Mouse (Mus musculus) midbrain, embryonic 13.5 days (tissue): Measurements from ENCODE around the gene Hnrnpul1. TPM values are rescaled to one million over a fixed set of nuclear protein-coding genes. Genes with fewer than 3 reads are reported as not detected.
"Not testable (repeated sequence)": the region's sequence is repeated elsewhere in the genome, so short reads cannot be mapped to it uniquely, and the experiment has no call there.

Experiments used
- ATAC-seq: fragments of 200-750 bp; cut with Nextera tagmentation; 2 replicates; pipeline ENCODE4 v1.8.0; 2017; ENCODE audit warnings: mild to moderate bottlenecking, moderate TSS enrichment, moderate library complexity
- H3K27ac ChIP-seq: fragments of 300-500 bp; sonication (generic); 2 replicates; pipeline ENCODE4 v1.5.1; 2015; ENCODE audit warnings: inconsistent platforms, mild to moderate bottlenecking, moderate library complexity
- H3K27me3 ChIP-seq: fragments of 300-500 bp; sonication (generic); 2 replicates; pipeline ENCODE4 v1.6.1; 2015; ENCODE audit warnings: mild to moderate bottlenecking, inconsistent platforms
- H3K36me3 ChIP-seq: fragments of 300-500 bp; sonication (generic); 2 replicates; pipeline ENCODE4 v1.6.1; 2015; ENCODE audit warnings: mild to moderate bottlenecking, inconsistent platforms
- H3K4me1 ChIP-seq: fragments of 300-500 bp; sonication (generic); replicated peaks from 2 replicates; pipeline ENCODE4 v1.6.1; 2015; ENCODE audit warnings: inconsistent platforms
- H3K4me2 ChIP-seq: fragments of 300-500 bp; sonication (generic); replicated peaks from 2 replicates; pipeline ENCODE4 v1.6.1; 2015; ENCODE audit warnings: moderate library complexity, mild to moderate bottlenecking, inconsistent platforms
- H3K4me3 ChIP-seq: fragments of 300-500 bp; sonication (generic); replicated peaks from 2 replicates; pipeline ENCODE4 v1.5.1; 2015; ENCODE audit warnings: mild to moderate bottlenecking, inconsistent platforms
- H3K9ac ChIP-seq: fragments of 300-500 bp; sonication (generic); replicated peaks from 2 replicates; pipeline ENCODE4 v1.6.1; 2015; ENCODE audit warnings: mild to moderate bottlenecking, inconsistent platforms
- H3K9me3 ChIP-seq: fragments of 300-500 bp; sonication (generic); 2 replicates; pipeline ENCODE4 v1.6.1; 2016; ENCODE audit warnings: mild to moderate bottlenecking, inconsistent platforms
- WGBS: fragments of 180-500 bp; shearing (Covaris S2); methylation state at CpG from one replicate; pipeline ENCODE4 v1.1.7; 2015; 5-methylcytosine and 5-hydroxymethylcytosine counted together
- polyA plus RNA-seq: library from polyadenylated mRNA; unstranded; fragments of >200 nt; fragmentation: Nextera tagmentation; extraction: Ambion mirVana; gene quantifications from 2 replicates; pipeline ENCODE4 v1.2.1, GENCODE M21; 2015

Gene Hnrnpul1
- polyA plus RNA-seq, 1 experiment from 2014 or later = 56.2 TPM

DNA sequence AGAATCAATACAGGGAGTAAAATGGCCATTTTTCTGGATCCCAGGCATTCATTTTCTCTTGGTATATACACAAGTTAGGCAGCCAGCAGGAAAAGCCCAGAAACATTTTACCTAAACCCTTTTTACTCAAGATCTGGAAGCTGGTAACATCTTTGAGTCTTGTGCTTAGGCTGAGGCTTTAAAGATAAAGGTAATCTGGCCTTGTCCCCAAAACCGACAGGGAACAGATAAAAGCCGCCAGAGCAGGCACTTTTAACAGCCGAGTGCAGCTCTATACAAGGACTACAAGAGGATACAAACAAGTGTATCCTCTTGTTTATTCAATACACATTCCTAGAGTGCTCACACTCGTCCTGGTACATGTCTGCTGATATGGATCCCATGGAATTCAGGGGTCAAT, 19.6 kb downstream of the Hnrnpul1 start:
- no peak for ATAC-seq
- Histone ChIP-seq H3K9me3 (no peaks in the 10 kb centered on the region), H3K4me3 (no peak overlapping the region), H3K4me1 (no peaks in the 10 kb centered on the region), H3K27me3 (no peaks in the 10 kb centered on the region), H3K4me2 (no peak overlapping the region), H3K9ac (no peak overlapping the region; the same call in 1 of the 2 replicates), H3K27ac (no peak overlapping the region), H3K36me3 (peaks cover 93% of the 10 kb centered on the region)
- 80% methylated on average over 4 of the region's 4 CpGs for WGBS

DNA sequence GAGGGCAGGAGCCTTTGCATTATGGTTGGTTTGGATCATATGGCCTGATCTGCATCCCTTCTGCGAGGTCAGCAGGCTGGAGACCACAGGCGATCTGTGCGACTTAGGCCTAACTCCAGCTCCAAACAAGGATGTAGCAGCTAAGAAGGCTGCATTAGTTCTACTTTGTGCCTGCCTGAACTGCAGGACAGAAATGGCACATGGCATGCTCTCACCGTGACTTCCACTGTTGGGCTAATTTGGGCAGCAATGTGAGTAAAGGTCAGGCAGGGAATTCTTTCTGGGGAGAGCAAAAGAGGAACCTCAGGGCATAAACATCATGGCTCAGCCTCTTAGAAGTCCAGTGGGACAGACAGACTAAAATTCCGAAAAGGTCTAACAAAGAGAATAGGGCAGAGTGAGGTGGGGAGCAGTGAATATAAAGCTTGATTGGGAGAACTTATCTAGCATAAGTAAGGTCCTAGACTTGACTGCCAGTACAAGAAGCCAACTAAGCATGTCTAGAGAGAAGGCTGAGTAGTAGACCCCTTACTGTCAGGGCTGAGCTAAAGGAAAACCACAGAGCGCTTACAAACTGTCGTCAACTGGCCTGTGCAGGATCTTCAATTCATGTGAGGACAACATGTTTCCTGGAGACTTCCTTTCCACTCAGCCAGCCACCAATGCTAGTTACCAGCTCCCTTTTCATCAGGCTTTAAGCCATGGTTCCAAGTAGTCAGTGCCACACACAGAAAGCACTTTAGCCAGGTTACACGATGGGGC, 23.1 kb downstream of the Hnrnpul1 start:
- Histone ChIP-seq H3K27me3 (no peaks in the 10 kb centered on the region), H3K27ac (no peak overlapping the region), H3K4me3 (no peak overlapping the region), H3K36me3 (peaks cover 92% of the 10 kb centered on the region), H3K9ac (no peak overlapping the region), H3K9me3 (no peaks in the 10 kb centered on the region), H3K4me2 (no peak overlapping the region), H3K4me1 (no peaks in the 10 kb centered on the region)
- ATAC-seq = no peak
- WGBS = 94% methylated on average over 8 of the region's 8 CpGs

DNA sequence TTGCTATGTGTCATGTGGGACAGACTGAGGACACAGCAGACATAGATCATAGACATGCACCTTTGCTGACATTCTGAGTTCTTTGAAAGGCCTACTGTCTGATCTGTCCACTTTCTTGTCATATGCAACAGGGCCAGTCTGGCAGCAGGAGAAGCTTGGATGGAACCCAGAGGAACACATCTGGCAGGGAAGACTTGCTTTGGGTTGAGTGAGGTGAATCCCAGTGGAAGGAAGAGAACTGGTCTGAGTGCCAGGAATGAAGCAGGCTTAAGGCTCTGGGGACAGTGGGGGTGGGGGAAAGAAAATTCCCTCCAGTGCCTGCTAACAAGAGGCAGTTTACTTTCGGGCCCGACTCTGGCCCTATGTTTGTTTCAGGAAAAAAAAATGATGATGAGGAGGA, 24.7 kb downstream of the Hnrnpul1 start:
- no peaks in the 10 kb centered on the region for H3K9me3 ChIP-seq
- no peak for ATAC-seq
- H3K4me3 ChIP-seq = no peak overlapping the region
- no peaks in the 10 kb centered on the region for H3K27me3 ChIP-seq
- H3K27ac ChIP-seq = no peak overlapping the region
- H3K4me2 ChIP-seq = no peak overlapping the region
- peaks cover 94% of the 10 kb centered on the region for H3K36me3 ChIP-seq
- H3K9ac ChIP-seq = no peak overlapping the region
- no peaks in the 10 kb centered on the region for H3K4me1 ChIP-seq
- WGBS = 100% methylated on average over 2 of the region's 2 CpGs

DNA sequence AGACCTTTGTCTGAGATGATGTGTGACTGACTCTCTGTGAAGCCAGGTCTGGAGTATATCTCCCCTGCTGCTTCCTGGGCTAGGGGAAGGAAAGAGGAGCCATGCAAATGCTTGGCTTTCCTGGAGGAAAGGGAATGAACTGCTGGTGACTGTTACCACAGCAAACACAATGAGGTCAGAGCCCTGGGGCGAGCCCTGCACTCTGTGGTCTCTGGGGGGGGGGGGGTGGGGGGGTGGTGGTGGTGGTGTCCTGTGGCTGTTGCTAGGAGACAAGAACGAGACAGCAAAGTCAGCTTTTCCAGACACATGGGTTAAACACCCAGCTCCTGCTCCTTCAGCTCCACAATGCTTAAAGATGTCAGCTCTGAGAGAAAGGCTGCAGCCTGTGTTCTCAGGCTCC, 25.2 kb downstream of the Hnrnpul1 start:
- Histone ChIP-seq H3K4me3 (no peak overlapping the region), H3K4me2 (no peak overlapping the region), H3K36me3 (peaks cover 94% of the 10 kb centered on the region), H3K9ac (no peak overlapping the region), H3K9me3 (no peaks in the 10 kb centered on the region), H3K27me3 (no peaks in the 10 kb centered on the region), H3K27ac (no peak overlapping the region), H3K4me1 (no peaks in the 10 kb centered on the region)
- no peak for ATAC-seq
- WGBS = 41% methylated on average over 2 of the region's 2 CpGs

DNA sequence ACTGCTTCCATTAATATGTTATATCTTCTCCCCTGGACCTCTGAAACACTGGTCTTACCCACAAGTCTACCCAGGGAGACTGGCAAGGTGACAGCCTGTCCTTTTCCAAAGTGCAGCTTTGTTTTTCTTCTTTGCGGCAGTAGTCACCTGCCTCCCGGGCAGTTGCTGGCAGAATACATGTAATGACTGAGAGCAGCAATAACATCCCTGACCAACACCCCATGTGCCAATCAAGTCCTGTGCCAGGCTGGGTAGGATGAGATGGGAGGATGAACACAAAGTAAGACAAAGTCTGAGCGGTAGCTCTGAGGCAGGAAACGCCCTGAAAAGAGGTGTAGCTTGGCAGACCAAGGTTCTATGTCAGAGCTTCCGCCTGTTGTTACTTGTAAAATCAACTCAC, 26.8 kb downstream of the Hnrnpul1 start:
- Histone ChIP-seq H3K4me3 (no peak overlapping the region), H3K9ac (no peak overlapping the region), H3K27ac (no peak overlapping the region), H3K9me3 (no peaks in the 10 kb centered on the region), H3K4me2 (no peak overlapping the region), H3K27me3 (no peaks in the 10 kb centered on the region), H3K4me1 (no peaks in the 10 kb centered on the region), H3K36me3 (peaks cover 95% of the 10 kb centered on the region)
- WGBS = 93% methylated on average over 5 of the region's 5 CpGs
- no peak for ATAC-seq

DNA sequence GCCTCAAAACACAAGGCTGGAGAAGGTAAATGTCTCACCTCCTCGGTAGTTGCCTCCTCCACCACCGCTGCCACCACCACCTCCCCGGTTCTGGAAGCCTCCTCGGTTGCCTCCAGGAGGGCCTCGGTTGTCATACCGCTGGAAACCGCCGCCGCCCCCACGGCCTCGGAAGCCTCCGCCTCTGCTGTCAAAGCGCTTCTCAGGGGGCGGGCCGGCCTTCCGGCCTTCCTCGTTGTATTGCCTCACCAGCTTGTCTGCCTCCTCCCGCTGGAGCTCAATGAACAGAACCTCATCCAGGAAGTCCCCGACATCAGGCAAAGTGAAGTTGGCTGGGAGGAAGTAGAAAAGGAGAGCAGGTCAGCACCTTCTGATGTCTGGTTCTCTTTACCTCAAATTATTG, 28.7 kb downstream of the Hnrnpul1 start:
- Histone ChIP-seq H3K4me1 (no peaks in the 10 kb centered on the region), H3K27me3 (no peaks in the 10 kb centered on the region), H3K9ac (no peak overlapping the region), H3K9me3 (no peaks in the 10 kb centered on the region), H3K27ac (no peak overlapping the region), H3K4me2 (no peak overlapping the region), H3K4me3 (no peak overlapping the region), H3K36me3 (peaks cover 94% of the 10 kb centered on the region)
- no peak for ATAC-seq
- 86% methylated on average over 19 of the region's 19 CpGs for WGBS

DNA sequence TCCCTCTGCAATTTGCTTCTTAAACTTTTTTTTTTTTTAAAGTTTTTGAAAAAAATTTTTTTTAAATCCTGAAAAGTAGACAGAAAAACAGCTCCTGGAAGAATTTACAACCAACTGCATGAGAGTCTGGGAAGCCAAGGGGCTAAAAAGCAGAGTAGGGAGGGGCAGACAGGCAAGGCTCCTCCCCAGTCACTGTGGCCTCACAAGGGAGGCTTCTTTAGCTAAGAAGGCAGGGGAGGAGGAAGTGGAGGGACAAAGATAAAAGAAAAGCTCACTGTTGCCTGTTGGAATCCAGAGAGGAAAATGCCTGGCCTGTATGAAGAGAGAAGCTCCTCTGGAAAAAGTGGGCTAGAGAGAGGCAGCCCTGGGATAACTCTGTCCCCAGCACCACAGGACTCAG, 32.8 kb downstream of the Hnrnpul1 start:
- H3K4me2 ChIP-seq, H3K27me3 ChIP-seq, H3K9ac ChIP-seq, H3K9me3 ChIP-seq, ATAC-seq, H3K27ac ChIP-seq, H3K4me3 ChIP-seq: not testable (repeated sequence)
- peaks cover 22% of the 10 kb centered on the region for H3K4me1 ChIP-seq
- H3K36me3 ChIP-seq = peaks cover 64% of the 10 kb centered on the region

DNA sequence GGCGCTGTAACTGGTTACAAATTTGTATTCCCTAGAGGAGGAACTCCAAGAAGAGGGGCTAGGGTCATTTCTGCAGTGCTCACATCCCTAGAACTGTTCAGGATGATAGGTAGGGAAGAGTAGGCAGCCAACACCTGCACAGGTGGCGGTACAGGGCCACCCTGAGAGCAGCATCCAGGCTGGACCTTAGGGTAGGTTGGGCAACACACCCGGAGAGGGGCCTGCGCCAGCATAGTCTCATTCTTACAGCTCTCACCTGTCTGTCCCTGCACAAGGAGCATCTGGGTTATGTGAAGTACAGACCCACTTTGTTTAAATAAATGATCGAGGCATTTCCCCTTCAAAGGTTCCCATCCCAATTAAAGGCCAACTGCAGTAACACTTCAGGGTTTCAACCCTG, 33.8 kb downstream of the Hnrnpul1 start:
- no peak overlapping the region for H3K9ac ChIP-seq
- peaks cover 22% of the 10 kb centered on the region for H3K4me1 ChIP-seq
- H3K36me3 ChIP-seq = peaks cover 57% of the 10 kb centered on the region
- no peaks in the 10 kb centered on the region for H3K27me3 ChIP-seq
- no peak overlapping the region for H3K4me2 ChIP-seq
- WGBS = 91% methylated on average over 5 of the region's 5 CpGs
- no peak overlapping the region for H3K27ac ChIP-seq
- no peaks in the 10 kb centered on the region for H3K9me3 ChIP-seq
- no peak overlapping the region for H3K4me3 ChIP-seq
- no peak for ATAC-seq

DNA sequence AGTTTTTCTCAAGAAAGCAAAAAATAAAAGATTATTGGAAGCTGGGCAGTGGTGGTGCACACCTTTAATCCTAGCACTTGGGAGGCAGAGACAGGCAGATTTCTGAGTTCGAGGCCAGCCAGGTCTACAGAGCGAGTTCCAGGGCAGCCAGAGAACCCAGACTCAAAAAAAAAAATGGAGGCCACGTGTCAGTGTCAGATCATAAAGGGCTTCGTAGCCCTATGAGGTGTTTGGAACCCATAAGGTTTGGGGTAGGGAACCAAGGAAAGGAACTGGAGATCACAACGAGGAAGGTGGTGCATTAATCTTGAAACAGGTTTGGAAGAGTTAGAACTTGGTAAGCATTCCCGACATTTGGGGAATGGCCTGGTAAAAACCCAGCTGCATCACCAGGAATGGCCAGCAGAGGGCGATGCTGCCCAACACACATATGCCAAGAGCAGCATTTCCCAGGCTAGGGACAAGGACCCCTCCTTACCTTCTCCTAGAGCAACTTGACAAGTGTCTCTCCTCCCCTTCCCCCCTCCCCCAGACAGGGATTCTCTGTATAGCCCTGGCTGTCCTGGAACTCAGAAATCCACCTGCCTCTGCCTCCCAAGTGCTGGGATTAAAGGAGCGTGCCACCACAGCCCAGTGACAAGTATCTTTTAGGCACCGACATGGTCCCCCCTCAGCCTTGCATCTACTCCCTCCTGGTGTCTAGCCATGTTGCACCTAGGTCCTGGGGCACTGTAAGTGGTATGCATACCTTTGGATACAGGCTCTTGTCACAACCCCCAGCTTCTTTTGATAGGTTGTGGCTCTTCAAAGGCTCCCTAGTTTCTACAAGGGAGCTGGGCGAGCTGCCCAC, 34.6 kb downstream of the Hnrnpul1 start:
- no peaks in the 10 kb centered on the region for H3K27me3 ChIP-seq
- no peak overlapping the region for H3K27ac ChIP-seq
- ATAC-seq = peak; percentile 68
- H3K4me1 ChIP-seq = peaks cover 22% of the 10 kb centered on the region
- 64% methylated on average over 10 of the region's 10 CpGs for WGBS
- peak overlapping the region; percentile 95; the same call in 1 of the 2 replicates for H3K4me2 ChIP-seq
- H3K9me3 ChIP-seq = no peaks in the 10 kb centered on the region
- 0 out of 2 replicates have a peak overlapping the region, but pooled peaks have one; percentile 21 for H3K9ac ChIP-seq
- H3K36me3 ChIP-seq = peaks cover 57% of the 10 kb centered on the region
- 0 out of 2 replicates have a peak overlapping the region, but pooled peaks have one; percentile 62 for H3K4me3 ChIP-seq

DNA sequence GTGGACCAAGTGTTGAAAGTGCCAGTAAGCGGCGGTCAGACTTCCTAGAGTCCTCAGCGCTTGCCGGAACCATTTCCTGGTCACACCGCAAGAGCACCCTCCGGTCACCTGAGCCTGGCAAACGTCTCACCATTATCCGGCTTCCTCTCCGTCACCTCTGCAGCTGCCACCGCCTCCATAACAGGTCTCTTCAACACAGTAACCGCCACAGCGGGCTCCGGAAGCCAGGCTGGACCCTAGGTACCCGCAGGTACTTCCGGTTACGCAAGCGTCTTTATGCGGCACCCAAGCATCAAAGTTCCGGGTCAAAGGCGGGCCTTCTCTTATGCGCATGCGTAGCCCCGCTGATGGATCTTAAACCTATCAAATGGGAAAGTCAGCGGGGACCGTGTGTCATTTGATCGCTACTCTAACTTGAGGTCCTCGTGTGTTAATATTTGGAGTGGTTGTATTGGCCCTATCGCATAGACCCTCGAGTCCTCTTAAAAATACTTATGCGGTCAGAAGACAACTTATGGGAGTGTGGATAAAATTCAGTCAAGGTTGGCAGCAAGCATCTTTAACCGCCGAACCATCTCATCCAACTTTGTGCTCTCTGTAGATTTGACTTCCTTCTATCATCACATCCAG, 35.7 kb downstream of the Hnrnpul1 start, which contains the start of gene Ccdc97:
Gene Ccdc97, minus strand, starts transcription at position 301 of the 630 bp plus-strand sequence.
- peak within 1 kb of the TSS; percentile 69 for H3K9ac ChIP-seq
- H3K36me3 ChIP-seq = peaks cover 57% of the 10 kb centered on the region
- 6% methylated on average over 32 of the region's 32 CpGs for WGBS
- peak within 1 kb of the TSS; percentile 75 for H3K27ac ChIP-seq
- peak; percentile 89 for ATAC-seq
- H3K4me1 ChIP-seq = peaks cover 22% of the 10 kb centered on the region
- H3K27me3 ChIP-seq = no peaks in the 10 kb centered on the region
- peak within 1 kb of the TSS; percentile 62 for H3K4me3 ChIP-seq
- H3K9me3 ChIP-seq = no peaks in the 10 kb centered on the region
- peak within 1 kb of the TSS; percentile 95 for H3K4me2 ChIP-seq

DNA sequence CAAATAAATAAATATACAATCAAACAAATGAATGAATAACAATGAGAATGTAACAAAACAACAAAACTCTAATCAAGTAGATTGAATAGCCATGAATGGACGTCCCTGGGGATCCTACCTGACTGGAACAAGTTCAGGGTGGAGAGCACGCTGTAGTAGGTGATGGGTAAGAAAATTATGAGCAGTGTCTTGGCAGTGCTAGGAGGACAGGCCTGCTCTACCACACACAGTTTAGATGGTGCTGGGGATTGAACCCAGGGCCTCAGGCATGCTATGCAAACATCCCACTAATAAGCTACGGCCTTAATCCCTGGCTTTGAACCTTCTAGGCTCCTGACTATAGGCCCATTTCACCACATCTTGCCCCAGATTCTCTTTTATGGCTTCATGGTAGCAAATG, 37.1 kb downstream of the Hnrnpul1 start:
- peaks cover 57% of the 10 kb centered on the region for H3K36me3 ChIP-seq

More for the DNA sequence above, 37.1 kb downstream of the Hnrnpul1 start:
- H3K27me3 ChIP-seq = no peaks in the 10 kb centered on the region
- no peak overlapping the region for H3K27ac ChIP-seq
- ATAC-seq = no peak
- peak overlapping the region; percentile 95 for H3K4me2 ChIP-seq
- H3K9me3 ChIP-seq = no peaks in the 10 kb centered on the region
- H3K4me1 ChIP-seq = peaks cover 22% of the 10 kb centered on the region
- H3K9ac ChIP-seq = 0 out of 2 replicates have a peak overlapping the region, but pooled peaks have one; percentile 10
- H3K4me3 ChIP-seq = peak overlapping the region; percentile 62
- 86% methylated on average over 3 of the region's 3 CpGs for WGBS
